Mouse (Mus musculus) kidney, adult 8-10 months (tissue): Measurements from ENCODE around the gene Nxpe3.
"Not testable (repeated sequence)": the region's sequence is repeated elsewhere in the genome, so short reads cannot be mapped to it uniquely, and the experiment has no call there.

ENCODE experiments used
- DNase-seq, 2 experiments: peaks; one replicate each; pipeline ENCODE4 v3.0.0; 2022

Gene Nxpe3

DNA sequence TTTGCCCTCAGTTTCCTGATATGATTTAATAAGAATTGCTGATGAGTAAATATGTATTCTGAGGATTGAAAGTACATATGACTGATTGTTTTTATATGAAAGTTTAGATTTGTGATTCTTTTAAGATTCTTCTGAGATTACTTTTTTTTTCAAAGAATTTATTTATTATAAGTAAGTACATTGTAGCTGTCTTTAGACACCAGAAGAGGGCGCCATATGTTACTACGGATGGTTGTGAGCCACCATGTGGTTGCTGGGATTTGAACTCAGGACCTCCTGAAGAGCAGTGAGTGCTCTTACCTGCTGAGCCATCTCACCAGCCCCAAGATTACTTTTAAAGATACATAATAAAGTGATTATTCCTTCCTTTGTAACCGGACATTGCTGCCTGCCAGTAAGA, 5.6 kb downstream of the Nxpe3 start:
- no peak for DNase-seq

DNA sequence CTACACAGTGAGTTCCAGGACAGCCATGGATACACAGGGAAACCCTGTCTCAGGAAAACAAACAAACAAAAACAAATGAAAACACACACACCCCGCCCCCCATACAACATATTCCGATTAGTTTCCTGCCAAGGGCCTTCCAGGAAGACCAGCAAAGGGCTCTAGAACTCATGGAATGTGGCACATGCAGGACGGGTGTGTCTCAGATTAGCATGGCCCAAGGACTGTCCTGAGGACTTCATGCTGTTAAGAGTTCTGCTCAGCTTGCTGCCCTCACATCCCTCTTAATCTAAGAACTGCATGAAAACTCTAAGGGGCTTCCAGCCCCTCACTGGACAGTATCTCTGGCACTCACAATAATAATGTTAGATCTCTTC, 6.5 kb downstream of the Nxpe3 start:
- no peak for DNase-seq

DNA sequence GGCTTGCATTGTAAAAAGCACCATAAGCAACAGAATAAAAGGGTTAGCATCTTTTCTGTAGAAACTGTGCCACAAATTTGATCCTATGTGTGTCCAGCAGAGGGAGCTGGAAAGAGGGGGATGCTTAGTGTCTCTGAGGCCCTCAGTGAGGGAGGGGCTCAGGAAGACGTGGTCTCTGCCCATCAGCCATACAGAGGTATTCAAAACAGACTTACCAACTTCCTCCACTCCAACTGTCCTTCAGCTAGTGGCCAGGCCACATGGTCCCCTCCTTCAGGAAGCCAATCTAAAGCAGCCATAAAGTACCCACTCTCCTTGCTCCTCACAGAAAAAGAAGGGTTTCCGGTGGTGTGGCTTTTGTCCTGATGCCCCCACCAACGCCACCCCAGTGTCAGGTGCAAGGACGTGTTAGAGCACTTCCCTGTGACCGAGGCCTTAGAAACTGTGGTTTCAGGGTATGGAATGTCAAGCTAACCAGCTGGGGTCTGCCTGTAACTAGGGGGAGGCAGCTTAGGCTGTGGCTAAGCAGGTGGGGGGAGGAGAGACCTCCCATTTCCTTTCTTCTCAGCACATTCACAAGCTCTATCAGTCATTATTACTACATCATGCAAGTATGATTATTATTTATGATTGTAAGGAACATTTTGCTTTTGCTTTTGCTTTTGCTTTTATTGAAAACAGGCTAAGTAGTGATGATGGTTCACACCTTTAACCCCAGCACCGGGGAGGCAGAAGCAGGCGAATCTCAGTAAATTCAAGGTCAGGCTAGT, 7.1 kb downstream of the Nxpe3 start:
- DNase-seq = no peak

DNA sequence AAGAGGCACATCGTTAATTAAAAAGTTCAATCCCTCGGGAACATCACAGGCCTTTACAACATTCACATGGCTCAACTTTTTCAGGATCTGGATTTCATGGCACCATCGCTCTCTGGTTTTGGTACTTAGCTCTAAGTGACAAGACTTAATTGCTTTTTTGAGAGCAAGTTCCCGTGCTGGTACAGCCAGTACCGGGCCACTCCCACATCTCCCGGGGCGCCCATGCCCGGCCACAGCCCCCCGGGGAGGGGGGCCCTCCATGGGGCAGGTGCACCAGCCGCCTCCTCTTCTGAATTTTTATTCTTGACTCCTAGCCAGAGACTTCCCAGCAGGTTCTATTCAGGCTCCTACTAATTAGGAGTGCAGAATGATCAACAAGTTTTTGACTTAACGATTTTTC, 10.8 kb downstream of the Nxpe3 start:
- no peak for DNase-seq

DNA sequence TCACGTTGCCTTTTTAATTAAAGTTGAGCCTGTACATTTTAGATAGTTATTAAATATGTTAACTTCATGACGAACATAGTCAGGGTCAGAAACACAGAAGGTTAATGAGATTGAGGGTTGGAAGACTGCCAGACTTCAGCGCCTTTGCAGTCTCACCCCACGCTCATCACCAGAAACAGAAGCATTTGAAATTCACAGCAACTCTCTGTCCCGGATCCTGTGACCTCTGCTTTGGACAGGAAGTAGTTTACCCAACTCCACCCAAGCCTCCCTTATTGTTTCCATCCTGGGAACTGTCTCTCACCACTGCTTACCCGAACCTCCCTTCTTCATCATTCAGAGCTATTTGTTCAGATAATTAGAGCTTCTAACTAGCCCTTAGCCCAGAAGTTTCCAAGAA, 19.1 kb downstream of the Nxpe3 start:
- no peak for DNase-seq

DNA sequence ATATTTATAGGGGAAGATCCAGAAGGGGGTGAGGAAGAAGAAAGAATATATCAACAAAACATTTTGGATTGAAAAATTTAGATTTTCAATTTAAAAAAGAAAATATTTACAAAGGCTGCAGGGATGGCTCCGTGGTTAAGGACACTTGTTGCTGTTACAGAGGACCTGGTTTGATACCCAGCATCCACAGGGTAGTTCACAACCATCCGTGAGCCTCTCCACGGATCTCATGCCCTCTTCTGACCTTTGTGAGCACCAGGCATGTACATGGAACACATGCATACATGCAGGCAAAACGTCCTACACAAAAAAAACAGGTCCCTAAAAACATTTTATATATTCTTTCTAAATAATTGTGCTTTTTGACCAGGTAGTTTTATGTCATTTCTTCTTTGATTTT, 31.3 kb downstream of the Nxpe3 start:
- no peak for DNase-seq

DNA sequence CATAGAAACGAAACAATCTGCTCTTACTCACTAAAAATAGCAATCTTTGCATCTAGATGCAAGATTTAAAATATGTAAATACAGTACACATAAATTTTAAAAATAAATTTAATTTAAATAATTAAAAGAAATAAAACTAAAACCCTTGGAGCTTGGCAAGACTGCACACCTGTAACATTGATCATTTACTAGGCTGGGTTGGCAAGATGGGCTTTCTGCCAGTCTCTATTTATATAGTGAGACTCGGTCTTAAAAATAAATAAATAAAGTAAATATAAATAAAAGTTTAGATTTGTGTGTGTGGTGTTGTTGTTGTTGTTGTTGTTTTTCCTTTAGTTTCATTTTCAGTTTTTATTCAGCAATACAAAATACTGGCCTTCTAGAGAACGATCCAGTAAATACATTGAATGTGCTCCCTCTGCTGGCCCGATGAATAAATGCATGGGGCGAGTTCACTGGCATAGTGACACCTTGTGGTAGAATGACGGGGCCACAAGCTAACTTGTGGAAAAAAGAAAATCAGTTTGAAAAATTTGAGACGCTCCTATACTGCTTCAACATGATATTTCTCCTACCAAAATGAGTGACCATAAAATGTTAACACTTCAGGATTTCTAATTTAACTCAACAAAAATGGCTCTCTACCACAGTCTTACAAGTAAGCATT, 31.8 kb downstream of the Nxpe3 start:
- DNase-seq = peak; percentile 59 to 76

DNA sequence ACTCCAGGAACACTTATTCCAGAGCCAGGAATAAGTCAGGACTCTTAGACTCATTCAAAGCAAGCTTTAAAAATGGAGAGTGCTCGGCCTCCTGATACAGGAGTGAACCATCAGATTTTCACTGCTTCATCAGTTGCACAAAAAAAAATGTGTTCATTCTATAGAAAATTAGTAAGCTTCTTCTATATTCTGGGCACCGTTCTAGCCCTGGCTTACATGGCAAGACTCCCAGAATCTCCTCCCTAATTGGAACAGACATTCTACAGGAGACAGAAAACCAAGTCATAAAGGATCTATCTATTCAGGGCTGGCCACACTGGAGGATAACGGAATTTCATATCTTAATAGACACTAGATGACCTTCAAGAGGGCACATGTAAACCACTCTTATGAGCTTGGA, 34.0 kb downstream of the Nxpe3 start:
- no peak for DNase-seq

DNA sequence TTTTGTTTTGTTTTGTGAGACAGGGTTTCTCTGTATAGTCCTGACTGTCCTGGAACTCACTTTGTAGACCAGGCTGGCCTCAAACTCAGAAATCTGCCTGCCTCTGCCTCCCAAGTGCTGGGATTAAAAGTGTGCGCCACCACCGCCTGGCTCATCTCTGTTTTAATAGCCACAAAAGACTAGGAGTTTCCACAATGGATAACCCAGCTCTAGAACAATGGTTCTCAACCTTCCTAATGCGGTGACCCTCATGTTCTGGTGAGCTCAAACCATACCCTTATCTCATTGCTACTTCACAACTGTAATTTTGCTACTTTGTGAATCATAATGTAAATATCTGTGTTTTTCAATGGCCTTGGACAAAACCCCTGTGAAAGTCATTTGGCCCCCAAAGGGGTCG, 35.7 kb downstream of the Nxpe3 start:
- not testable (repeated sequence) for DNase-seq

DNA sequence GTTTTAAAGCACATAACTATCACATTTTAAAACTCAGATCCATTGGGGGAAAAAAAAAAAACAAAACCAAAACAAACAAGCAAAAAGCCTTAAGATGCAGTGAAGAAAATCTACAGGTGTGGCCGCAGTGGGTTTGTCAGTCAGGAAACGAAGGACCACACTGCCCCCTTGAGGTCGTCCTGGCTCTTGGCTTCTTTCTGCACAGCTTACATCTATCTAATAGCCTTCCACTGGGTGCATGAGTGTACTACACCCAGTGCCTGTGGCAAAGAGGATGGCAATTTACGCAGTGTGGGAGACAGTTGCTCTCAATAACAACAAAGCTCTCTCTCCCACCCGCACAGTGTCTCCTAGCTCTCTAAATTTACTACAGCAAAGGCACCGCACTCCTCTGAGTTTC, 36.6 kb downstream of the Nxpe3 start:
- peak; percentile 43 to 82 for DNase-seq

DNA sequence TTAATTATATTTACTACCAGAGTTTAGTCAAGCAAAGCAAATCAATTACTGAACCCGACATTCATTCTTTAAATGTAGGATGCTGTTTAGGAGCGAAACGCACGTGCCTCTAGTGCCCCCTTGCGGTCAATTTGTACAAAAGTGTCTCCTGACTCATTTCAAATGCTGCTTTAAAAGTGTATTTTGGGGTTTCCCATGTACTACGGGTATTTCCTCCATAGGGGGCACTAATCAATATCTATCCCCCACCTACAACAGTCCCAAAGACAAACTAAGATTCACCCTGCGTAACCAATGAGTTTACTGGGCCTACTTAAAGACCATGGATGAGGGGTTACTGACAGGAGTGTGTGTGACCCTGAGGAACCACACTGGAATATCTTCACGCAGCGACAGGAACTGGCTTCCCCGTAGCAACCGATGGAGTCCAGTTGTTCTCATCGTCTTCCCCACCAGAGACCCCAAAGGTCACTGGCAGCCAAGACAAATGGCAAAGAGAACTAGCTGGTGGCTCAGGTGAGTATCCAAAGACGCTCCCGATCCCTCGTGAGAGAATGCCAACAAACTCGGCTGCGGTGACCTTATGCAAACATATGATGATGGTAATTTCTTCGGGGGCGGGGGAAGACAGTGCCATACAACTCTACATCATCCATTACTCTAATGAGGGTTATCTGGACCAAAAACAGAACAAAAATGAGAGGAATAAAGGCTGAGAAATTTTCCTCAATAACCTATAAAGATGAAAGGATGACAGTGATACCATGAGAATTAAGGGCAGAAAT, 42.0 kb downstream of the Nxpe3 start:
- peak; percentile 49 to 78 for DNase-seq

DNA sequence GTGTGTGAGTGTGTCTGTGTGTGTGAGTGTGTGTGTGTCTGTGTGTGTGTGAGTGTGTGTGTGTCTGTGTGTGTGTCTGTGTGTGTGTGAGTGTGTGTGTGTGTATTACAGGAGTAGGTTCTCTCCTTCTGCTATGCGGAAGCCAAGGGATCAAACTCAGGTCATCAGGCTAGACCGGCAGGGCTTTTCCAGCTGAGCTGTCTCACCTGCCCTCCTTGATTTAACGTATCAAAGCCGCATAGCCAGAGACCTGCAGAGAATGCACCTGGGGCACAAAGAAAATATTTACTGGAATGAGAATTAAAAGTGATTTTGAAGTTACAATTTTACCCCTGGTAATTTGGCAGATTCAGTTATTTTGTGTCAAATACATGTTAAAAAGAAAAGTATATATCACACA, 42.6 kb downstream of the Nxpe3 start:
- DNase-seq = no peak

DNA sequence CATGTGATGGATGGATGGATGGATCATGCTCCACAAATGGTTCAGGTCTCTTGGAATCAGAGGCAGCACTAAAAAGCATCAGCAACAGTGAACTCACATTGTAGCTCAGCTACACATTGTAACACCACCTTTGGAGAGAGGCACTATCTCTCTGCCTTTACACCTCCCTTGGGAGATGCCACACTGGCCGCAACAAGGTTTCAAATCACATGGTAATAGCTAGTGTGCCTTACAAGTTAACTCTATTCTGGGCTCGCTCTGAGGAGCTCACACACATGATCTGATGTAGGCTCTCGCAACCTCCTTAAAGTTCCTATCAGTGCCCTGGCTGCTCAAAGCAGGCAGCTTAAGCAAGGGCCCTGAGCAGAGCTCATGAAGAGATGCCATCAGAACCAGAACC, 44.6 kb downstream of the Nxpe3 start:
- no peak for DNase-seq

DNA sequence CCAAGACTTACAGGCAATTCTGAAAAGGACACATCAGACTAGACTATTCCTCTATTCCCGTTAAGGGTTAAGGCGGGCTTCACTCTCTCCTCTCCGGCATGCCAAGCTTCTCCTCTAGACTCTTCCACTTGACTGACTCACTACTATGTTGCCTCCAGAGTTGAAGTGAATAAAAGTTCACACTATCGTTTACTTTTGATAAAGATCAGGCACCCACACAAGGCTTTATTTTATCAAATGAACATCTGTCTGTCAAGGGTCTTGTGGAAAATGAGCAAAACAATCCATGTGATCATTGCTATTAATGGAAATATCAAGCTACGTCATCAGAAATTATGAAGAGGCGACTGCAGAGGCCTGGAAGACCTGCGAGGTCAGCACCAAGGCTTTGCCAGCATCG, 47.4 kb downstream of the Nxpe3 start:
- DNase-seq = no peak

DNA sequence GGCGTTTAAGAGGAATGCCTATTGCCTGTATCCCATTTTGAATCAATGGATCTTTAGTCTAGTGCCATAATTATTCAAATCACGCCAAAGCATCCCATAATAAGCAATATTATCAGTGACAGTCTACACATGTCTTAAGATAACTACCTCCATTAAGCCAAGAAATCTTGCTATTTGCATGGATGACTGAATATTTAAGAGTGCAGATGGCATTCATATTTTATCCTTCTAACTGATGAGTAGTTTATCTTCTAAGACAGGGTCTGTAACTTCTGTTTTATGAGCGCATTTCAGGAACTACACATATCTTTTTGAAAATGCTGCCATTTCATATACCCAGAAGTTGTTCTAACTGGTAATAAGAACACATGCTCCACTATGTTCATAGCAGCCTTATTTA, 50.2 kb downstream of the Nxpe3 start:
- no peak for DNase-seq

DNA sequence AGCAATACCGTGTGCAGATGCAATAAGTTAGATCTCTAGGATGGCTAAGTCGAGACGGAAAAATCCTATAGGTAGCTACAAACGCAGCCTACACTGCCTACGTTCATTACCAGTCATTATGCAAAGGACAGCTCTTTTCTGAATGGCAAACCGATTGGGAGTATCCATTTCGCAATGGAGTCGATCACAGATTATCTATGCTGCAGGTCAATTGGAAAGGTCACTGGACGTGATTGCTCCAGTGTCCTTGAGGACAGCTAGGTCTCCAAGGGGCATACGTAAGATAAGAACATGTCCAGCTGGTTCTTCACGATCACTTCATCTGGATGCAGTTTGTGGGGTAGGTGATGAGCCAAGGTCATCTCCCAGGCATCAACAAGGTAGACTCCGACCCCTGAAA, 51.2 kb downstream of the Nxpe3 start:
- DNase-seq = no peak

DNA sequence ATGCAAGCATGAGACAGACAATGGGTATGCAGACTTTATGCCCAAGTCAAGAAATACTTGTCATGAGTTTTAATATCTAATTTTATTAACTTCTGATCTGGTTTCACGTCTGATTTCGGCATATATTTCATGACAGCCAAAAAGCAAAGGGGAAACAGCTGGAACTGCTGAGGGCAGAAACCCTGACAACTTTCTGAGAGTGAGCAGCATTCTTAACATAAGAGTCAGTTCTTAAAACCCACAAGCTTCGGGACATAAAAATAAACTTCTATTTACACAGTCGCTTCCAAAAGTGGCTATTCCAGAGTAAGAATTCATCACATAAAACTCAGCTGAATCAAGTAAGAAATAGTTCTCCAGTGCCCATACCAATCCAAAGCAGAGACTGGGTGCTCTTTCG, 52.0 kb downstream of the Nxpe3 start:
- no peak for DNase-seq

DNA sequence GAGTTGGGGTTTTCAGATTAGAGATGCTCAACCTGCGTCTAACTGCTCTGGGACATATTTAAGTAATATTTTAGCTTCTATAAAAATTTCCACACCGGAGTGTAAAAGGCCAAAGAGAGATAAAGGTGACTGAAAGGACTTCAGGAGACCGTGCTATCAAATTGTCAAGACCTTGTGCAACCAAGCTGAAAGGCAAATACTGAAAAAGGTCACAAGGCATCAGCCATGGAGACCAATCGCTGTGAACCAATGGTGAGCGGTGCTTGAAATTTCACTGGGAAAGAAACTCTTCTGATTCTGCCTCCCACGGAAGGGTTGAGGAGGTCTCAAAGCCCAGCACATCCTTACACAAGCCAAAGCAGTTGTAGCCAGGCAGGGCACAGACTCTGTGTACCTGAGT, 53.6 kb downstream of the Nxpe3 start:
- no peak for DNase-seq

DNA sequence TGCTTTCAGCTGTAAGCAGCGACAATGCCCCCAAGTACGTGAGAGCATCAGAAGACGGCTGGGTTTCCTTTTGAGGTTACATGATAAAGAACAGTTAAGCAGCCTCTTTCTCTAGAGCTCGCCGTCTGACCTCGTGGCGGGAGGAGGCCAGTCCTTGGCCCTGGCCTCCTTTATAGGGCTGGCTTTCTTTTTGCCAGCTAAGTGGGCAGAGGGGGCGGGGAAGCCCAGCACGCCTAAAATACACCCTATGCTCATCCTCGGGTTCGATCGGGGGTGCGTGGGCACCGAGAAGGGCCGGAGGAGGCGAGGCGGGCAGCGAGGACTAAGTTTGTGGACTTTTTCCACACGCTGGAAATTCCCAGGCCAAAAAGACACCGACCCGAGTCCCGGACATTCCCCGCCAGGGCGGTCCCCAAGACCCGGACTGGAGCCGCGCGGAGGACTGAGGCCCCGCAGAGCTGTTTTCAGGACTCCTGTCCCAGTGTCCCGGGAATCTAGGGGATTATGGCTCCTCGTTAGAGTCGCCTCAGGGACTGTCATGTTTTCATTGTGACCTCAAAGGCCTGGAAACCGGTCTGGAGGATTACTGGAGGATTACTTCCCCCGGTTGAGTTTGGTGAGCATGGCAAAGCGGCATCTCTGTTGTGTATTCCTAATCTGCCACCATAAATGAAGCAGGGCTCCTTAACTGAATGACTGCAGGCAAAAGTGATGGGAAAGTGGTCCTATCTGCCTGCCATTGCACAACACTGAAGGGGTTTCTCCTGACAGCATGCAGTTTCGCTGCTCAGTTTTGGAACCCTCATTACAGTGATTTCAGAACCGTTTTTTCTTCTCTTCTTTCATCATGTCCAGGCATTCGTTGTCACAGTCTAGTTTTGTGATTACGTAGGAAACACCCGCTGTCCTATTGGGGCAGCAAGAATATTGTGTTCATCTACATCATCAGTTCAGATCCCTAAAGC, 56.3 kb downstream of the Nxpe3 start, which contains the start of gene Nfkbiz:
Gene Nfkbiz (minus strand): TSS at position 390 of the 965 bp plus-strand sequence.
- DNase-seq = peak; percentile 76 to 89

DNA sequence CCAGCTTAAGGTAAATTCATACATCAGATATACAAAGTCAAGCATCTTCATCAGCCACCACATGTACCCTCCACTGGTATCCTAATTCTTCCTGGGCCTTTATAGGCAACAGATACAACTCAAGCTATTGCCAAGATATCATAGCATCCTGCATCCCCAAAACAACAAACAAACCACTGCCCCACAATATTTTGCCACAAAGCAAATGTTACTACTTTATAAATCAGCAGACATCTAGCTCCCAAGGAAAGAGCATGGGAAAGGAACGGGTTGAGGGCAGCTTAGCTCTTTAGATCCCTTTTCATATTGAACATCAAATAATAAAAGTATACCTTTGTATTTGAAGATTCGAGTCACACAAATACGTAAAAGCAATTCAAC, 57.0 kb downstream of the Nxpe3 start:
- DNase-seq = no peak

DNA sequence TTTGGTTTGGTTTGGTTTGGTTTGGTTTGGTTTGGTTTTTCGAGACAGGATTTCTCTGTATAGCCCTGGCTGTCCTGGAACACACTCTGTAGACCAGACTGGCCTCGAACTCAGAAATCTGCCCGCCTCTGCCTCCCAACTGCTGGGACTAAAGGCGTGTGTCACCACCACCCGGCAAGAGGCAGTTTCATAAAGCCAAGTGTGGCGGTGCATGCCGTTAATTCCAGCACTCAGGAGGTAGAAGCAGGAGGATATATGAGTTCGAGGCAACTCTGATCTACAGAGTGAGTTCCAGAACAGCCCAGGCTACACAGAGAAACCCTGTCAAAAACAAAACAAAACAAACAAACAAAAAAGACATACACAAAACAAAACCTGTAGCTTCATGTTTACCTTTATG, 57.4 kb downstream of the Nxpe3 start:
- DNase-seq = not testable (repeated sequence)

DNA sequence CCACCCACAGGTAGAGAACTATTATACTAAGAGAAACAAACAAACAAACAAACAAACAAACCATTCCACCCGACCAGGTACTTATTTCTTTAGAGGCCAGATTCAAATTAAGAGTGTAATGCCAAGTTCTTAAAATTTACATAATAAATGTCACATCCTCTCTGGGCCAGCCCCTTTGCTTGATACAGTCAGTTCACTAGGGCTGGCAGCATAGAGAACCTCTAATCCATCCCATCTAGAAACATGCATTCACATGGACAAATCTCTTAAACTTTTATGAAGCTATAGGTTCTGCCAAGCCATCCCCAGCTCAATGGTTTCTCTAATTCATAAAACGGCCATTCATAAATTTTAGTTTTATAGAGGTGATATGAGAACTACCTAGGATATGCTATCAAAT, 57.9 kb downstream of the Nxpe3 start:
- DNase-seq = no peak

DNA sequence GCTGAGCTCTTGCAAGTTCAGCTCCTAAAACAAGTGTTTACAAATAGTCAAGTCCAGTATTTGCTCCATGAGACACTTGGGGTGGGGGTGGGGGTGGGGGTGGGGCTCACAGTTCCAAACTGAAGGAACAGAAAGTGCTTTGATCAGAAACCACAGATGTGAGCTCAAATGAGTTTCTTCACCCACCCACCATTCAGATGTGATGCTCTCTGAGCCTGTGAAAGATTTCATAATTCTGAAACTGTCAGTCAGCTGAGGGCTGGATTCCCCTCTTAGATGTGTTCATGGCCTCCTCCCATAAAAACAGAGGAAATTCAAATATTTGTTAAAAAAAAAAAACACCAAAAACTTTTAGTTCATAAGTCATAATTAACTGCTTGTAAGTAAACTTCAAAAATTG, 59.3 kb downstream of the Nxpe3 start:
- DNase-seq = no peak
